Mouse (Mus musculus): Measurements from ENCODE around the gene Zbtb32.

- TF ChIP-seq CTCF (IDR thresholded peaks at IDR 0.05; ENCODE audit: borderline replicate concordance, control insufficient read depth, extremely low read depth, insufficient read depth, low read length, poor library complexity), result no peak
- no peak for TF ChIP-seq POLR2A (IDR thresholded peaks at IDR 0.05; ENCODE audit: control insufficient read depth, extremely low read depth, insufficient read depth, low read length, poor library complexity)
Observed at GRCm38 (mm10) chr7:30553021-30553589, 45.6 kb downstream of the Zbtb32 start.
